Mouse (Mus musculus) bone marrow, adult 2 months (tissue): Measurements from ENCODE around the gene Dnase2a.

Experiments
- CTCF ChIP-seq: fragments of 200-500 bp; IDR thresholded peaks from 2 replicates; pipeline ENCODE4 v1.5.1; 2011; ENCODE audit warnings: low read length, control low read depth; ENCODE audit not compliant: control insufficient read depth, insufficient read depth
- POLR2A ChIP-seq: fragments of 200-500 bp; IDR thresholded peaks from 2 replicates; pipeline ENCODE4 v1.6.1; 2011; ENCODE audit warnings: low read depth, mild to moderate bottlenecking, control low read depth, low read length, borderline replicate concordance; ENCODE audit not compliant: control insufficient read depth

DNA sequence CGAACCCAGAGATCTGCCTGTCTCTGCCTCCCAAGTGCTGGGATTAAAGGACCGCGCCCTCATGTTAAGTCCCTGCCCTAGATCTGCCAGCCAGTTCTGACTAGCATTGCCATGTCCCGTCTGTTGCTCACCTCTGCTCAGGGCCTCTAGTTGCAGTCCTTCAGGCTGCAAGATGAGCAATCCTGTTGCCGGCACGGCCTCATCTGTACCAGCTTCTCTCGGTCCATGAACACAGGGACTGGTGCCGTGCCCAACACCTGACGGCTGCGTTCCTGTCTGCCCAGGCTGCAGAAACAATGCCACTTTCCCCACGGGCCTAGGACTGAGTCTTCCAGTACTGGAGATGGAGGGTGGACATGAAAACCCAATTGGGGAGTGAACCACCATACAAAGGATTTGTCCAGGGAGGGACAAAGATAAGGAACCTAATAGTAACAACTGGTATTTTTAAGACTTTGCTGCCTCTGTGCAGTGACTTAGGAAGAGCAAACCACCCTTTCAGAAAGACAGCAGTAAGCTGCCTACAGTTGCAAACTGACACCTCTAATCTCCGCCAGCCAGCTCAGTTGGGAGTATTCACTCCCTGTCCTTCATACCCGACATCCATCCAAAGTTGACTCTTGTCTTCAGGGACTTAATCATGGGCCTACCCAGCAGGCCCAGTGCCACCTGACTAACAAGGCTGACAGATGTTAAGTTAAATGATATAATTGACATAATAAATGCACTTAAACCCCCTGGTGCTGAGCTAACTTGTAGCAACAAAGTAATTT lies 59.4 kb downstream of the Dnase2a start:
- TF ChIP-seq CTCF (no peak), POLR2A (no peak)
